Mouse (Mus musculus) testis, postnatal 10 days (tissue): ENCODE measurements at regions not wholly inside any gene's neighbourhood (a gene's known extent, or its start where the extent isn't known, plus 50 kb on each side); places are given as distances from the start of the nearest gene placed in this dataset.
A peak's percentile ranks its signal among the peaks of the same experiment; 100 is the strongest.

Experiments used
- DNase-seq: peaks from one replicate; pipeline ENCODE4 v3.0.0; 2021; ENCODE audit warnings: low spot score

GRCm38 (mm10) chr10:44826271-44826670 is 240.7 kb upstream of the Prep start:
- DNase-seq, result no peak

GRCm38 (mm10) chr10:44821666-44822065 is 245.3 kb upstream of the Prep start:
- DNase-seq, result no peak

GRCm38 (mm10) chr10:44820379-44820778 is 246.6 kb upstream of the Prep start:
- DNase-seq, result no peak

- DNase-seq, result no peak
These were observed 247.6 kb upstream of the Prep start for GRCm38 (mm10) chr10:44819361-44819760.

GRCm38 (mm10) chr10:44818615-44819014 is 248.4 kb upstream of the Prep start:
- DNase-seq, result no peak

- DNase-seq, result no peak
These were observed 267.9 kb upstream of the Prdm1 start for GRCm38 (mm10) chr10:44796205-44796604.

GRCm38 (mm10) chr10:44785386-44785785 is 257.1 kb upstream of the Prdm1 start:
- no peak for DNase-seq

GRCm38 (mm10) chr10:44780381-44780958 is 252.2 kb upstream of the Prdm1 start:
- no peak for DNase-seq

GRCm38 (mm10) chr10:44779568-44780207 is 251.4 kb upstream of the Prdm1 start:
- DNase-seq, result no peak

- no peak for DNase-seq
These were observed 248.9 kb upstream of the Prdm1 start for GRCm38 (mm10) chr10:44777214-44777613.

GRCm38 (mm10) chr10:44776175-44776574 is 247.9 kb upstream of the Prdm1 start:
- DNase-seq, result no peak

- DNase-seq, result no peak
These were observed 237.2 kb upstream of the Prdm1 start for GRCm38 (mm10) chr10:44765527-44765926.

GRCm38 (mm10) chr10:44763102-44763501 is 234.8 kb upstream of the Prdm1 start:
- no peak for DNase-seq

- DNase-seq, result no peak
These were observed 233.8 kb upstream of the Prdm1 start for GRCm38 (mm10) chr10:44762068-44762467.

GRCm38 (mm10) chr10:44761324-44761723 is 233.0 kb upstream of the Prdm1 start:
- DNase-seq, result no peak

- peak; percentile 53 for DNase-seq
These were observed 227.2 kb upstream of the Prdm1 start for GRCm38 (mm10) chr10:44755355-44755957.

GRCm38 (mm10) chr10:44754930-44755329 is 226.6 kb upstream of the Prdm1 start:
- no peak for DNase-seq

- DNase-seq, result no peak
These were observed 224.6 kb upstream of the Prdm1 start for GRCm38 (mm10) chr10:44752719-44753390.

- no peak for DNase-seq
These were observed 222.8 kb upstream of the Prdm1 start for GRCm38 (mm10) chr10:44751061-44751460.

GRCm38 (mm10) chr10:44749206-44749605 is 220.9 kb upstream of the Prdm1 start:
- no peak for DNase-seq

GRCm38 (mm10) chr10:44747419-44747818 is 219.1 kb upstream of the Prdm1 start:
- DNase-seq, result no peak

- no peak for DNase-seq
These were observed 215.9 kb upstream of the Prdm1 start for GRCm38 (mm10) chr10:44744221-44744620.

- DNase-seq, result no peak
These were observed 205.3 kb upstream of the Prdm1 start for GRCm38 (mm10) chr10:44733641-44734040.
